In the genomic region with DNA sequence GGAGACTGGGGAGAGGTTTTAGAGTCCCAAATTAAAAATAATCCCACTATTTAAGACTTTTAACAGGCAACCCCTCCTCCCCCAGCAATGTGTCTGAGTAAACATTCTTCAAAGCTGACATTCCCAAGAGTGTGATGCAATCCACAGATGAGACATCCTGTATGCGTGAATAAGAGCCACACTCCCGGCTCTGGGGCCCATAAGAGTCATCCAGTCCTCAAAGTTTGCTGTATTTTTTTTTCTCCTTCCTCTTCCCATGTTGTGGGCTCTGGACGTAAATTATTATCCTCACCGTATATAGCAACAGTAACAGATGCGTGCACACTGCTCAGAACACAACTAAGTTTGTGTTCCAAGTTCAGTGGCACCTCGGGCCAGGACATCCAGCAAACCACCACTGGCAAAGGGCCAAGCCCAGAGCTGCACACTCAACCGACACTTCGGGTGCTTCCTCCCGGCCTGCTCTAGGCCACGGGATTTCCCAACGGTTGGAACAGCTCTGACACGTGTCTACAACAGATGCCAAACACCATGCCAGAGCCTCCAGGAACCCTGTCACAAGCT, we compare ENCODE assay signal across 7 mouse cellular contexts.
DNase-seq lines count a peak whose midpoint lies in the region; ATAC-seq and TF ChIP-seq lines count a peak whose summit lies in the region.

No protein-coding gene starts in this region.

- no peak overlapping the region for H3K4me2 ChIP-seq in hindbrain, embryonic 12.5 days (replicated peaks)

- intact Hi-C loops in heart, postnatal 14 days (cut with DNase I), result no loop called here

- no peak for ATAC-seq in activated CD4-positive, CD25-positive, alpha-beta regulatory T cell, adult 4 months
- ATAC-seq in hindbrain, embryonic 12.5 days (ENCODE audit: low FRiP score), result no peak

- no peaks in the 10 kb centered on the region for H3K27me3 ChIP-seq in hindbrain, embryonic 12.5 days

- 8% methylated on average over 12 of the region's 12 CpGs for WGBS in lung, adult 2 months
- WGBS in hindbrain, embryonic 12.5 days, result 86% methylated on average over 12 of the region's 12 CpGs

- TF ChIP-seq POLR2A in lung, adult 2 months (IDR thresholded peaks at IDR 0.05; ENCODE audit: borderline replicate concordance, extremely low read depth, low read depth, low read length), result no peak

- TF ChIP-seq CTCF in lung, adult 2 months (IDR thresholded peaks at IDR 0.05; ENCODE audit: insufficient read depth, low read length), result no peak

- DNase-seq in NIH3T3 (ENCODE audit: low read depth), result peak; percentile 82
- peak; percentile 80 to 82 for DNase-seq in adrenal gland, postnatal 36 days
- DNase-seq in heart, postnatal 14 days, result peak; percentile 67 to 70
- peak; percentile 59 for DNase-seq in lung, adult 2 months
- no peak for DNase-seq in frontal cortex, postnatal 14 days (ENCODE audit: low spot score in 2 of 2)

- no peak overlapping the region for H3K9ac ChIP-seq in hindbrain, embryonic 12.5 days

- H3K9me3 ChIP-seq in hindbrain, embryonic 12.5 days (replicated peaks), result no peaks in the 10 kb centered on the region

- no peak overlapping the region for H3K27ac ChIP-seq in hindbrain, embryonic 12.5 days

- H3K36me3 ChIP-seq in hindbrain, embryonic 12.5 days, result no peaks in the 10 kb centered on the region

- peaks cover 6% of the 10 kb centered on the region; the same call in 1 of the 2 replicates for H3K4me1 ChIP-seq in lung, adult 2 months (ENCODE audit: control insufficient read depth, insufficient read depth, low read length)
- peaks cover 5% of the 10 kb centered on the region for H3K4me1 ChIP-seq in hindbrain, embryonic 12.5 days

- no peak overlapping the region for H3K4me3 ChIP-seq in lung, adult 2 months (replicated peaks; ENCODE audit: extremely low read depth, low read depth, low read length)
- H3K4me3 ChIP-seq in hindbrain, embryonic 12.5 days, result no peak overlapping the region

Comparison
In these comparisons a context has a peak if more than half of its experiments do, and no peak if none do; other contexts are left out.
1. DNase-seq: peak in NIH3T3 (single experiment), adrenal gland, postnatal 36 days (2 of 2), heart, postnatal 14 days (2 of 2) and lung, adult 2 months (single experiment); none in frontal cortex, postnatal 14 days (0 of 2).